19 mouse cellular contexts compared by ENCODE assay signal in genomic region chr14:40935054-40935453, GRCm38 (mm10). TPM values are rescaled to one million over a fixed set of nuclear protein-coding genes. Genes with fewer than 3 reads are reported as not detected.
A peak's percentile ranks its signal among the peaks of the same experiment; 100 is the strongest.
DNase-seq lines count a peak whose midpoint lies in the region; ATAC-seq and TF ChIP-seq lines count a peak whose summit lies in the region.
"Had no signal": no experiment of that assay in that cellular context is flagged by ENCODE, and none has a peak within 500 bp of the region (broad histone marks: within the 10 kb centered on the region; RNA-seq: fewer than 3 reads in every experiment).

No protein-coding gene starts in this region.

- 43% methylated on average over 2 of the region's 2 CpGs for WGBS in heart, embryonic 16.5 days
- WGBS in heart, embryonic 11.5 days (ENCODE audit: insufficient replicate concordance) = 62% methylated on average over 2 of the region's 2 CpGs
- WGBS in midbrain, embryonic 12.5 days = 86% methylated on average over 2 of the region's 2 CpGs
- 89% methylated on average over 2 of the region's 2 CpGs for WGBS in midbrain, embryonic 11.5 days
- WGBS in macrophage (ENCODE audit: missing documents) = 25% methylated on average over 2 of the region's 2 CpGs
- WGBS in intestine, embryonic 15.5 days = 73% methylated on average over 2 of the region's 2 CpGs
- WGBS in hindbrain, postnatal 0 days = 84% methylated on average over 2 of the region's 2 CpGs

- H3K9me3 ChIP-seq in heart, embryonic 16.5 days (replicated peaks; ENCODE audit: control insufficient read depth, low read length) = no peaks in the 10 kb centered on the region
- H3K9me3 ChIP-seq in heart, embryonic 11.5 days (replicated peaks; ENCODE audit: control insufficient read depth, low read length) = no peaks in the 10 kb centered on the region
- no peaks in the 10 kb centered on the region for H3K9me3 ChIP-seq in midbrain, embryonic 12.5 days
- H3K9me3 ChIP-seq in midbrain, embryonic 11.5 days (ENCODE audit: control insufficient read depth, low read length) = no peaks in the 10 kb centered on the region
- no peaks in the 10 kb centered on the region for H3K9me3 ChIP-seq in intestine, embryonic 15.5 days
- no peaks in the 10 kb centered on the region for H3K9me3 ChIP-seq in hindbrain, postnatal 0 days (ENCODE audit: low read length)
- H3K9me3 ChIP-seq: embryonic facial prominence, embryonic 15.5 days; hindbrain, embryonic 12.5 days; limb, embryonic 13.5 days had no signal

- peaks cover 93% of the 10 kb centered on the region for H3K79me2 ChIP-seq in macrophage (ENCODE audit: inconsistent target)

- peaks cover 31% of the 10 kb centered on the region for H3K4me1 ChIP-seq in heart, embryonic 16.5 days (ENCODE audit: control insufficient read depth, insufficient read depth, low read length)
- H3K4me1 ChIP-seq in heart, embryonic 11.5 days (ENCODE audit: control insufficient read depth, insufficient read depth, low read length) = peaks cover 26% of the 10 kb centered on the region
- H3K4me1 ChIP-seq in midbrain, embryonic 12.5 days = peaks cover 9% of the 10 kb centered on the region
- peaks cover 5% of the 10 kb centered on the region; the same call in 1 of the 2 replicates for H3K4me1 ChIP-seq in midbrain, embryonic 11.5 days (ENCODE audit: control insufficient read depth, insufficient read depth, low read length)
- peaks cover 27% of the 10 kb centered on the region for H3K4me1 ChIP-seq in intestine, embryonic 15.5 days (replicated peaks)
- H3K4me1 ChIP-seq in hindbrain, postnatal 0 days (ENCODE audit: insufficient read depth, low read length) = no peaks in the 10 kb centered on the region

- no peak for DNase-seq in midbrain, embryonic 11.5 days (ENCODE audit: low spot score, missing footprints)
- no peak for DNase-seq in hindbrain, postnatal 0 days (ENCODE audit: low spot score)
- DNase-seq: adrenal gland, postnatal 10 days; cerebellum, adult 2 months; kidney, adult 18-20 months; kidney, postnatal 14 days; layer of hippocampus, postnatal 36 days; lung, postnatal 10 days; thymus, postnatal 25 days had no signal

- no peaks in the 10 kb centered on the region for H3K36me3 ChIP-seq in heart, embryonic 16.5 days (ENCODE audit: control insufficient read depth, insufficient read depth)
- H3K36me3 ChIP-seq in heart, embryonic 11.5 days (ENCODE audit: control insufficient read depth, insufficient read depth, low read length) = no peaks in the 10 kb centered on the region
- H3K36me3 ChIP-seq in midbrain, embryonic 12.5 days = no peaks in the 10 kb centered on the region
- H3K36me3 ChIP-seq in midbrain, embryonic 11.5 days (ENCODE audit: control insufficient read depth, insufficient read depth, low read length) = no peaks in the 10 kb centered on the region
- no peaks in the 10 kb centered on the region for H3K36me3 ChIP-seq in macrophage (ENCODE audit: inconsistent target)
- H3K36me3 ChIP-seq in intestine, embryonic 15.5 days = no peaks in the 10 kb centered on the region
- no peaks in the 10 kb centered on the region for H3K36me3 ChIP-seq in hindbrain, postnatal 0 days (ENCODE audit: insufficient read depth, low read length)
- H3K36me3 ChIP-seq: embryonic facial prominence, embryonic 15.5 days; hindbrain, embryonic 12.5 days had no signal

- H3K27me3 ChIP-seq in heart, embryonic 16.5 days (ENCODE audit: control insufficient read depth, insufficient read depth, low read length) = no peaks in the 10 kb centered on the region
- H3K27me3 ChIP-seq in heart, embryonic 11.5 days (ENCODE audit: control insufficient read depth, insufficient read depth, low read length) = no peaks in the 10 kb centered on the region
- H3K27me3 ChIP-seq in midbrain, embryonic 12.5 days = no peaks in the 10 kb centered on the region
- H3K27me3 ChIP-seq in midbrain, embryonic 11.5 days (ENCODE audit: control insufficient read depth, insufficient read depth, low read length) = no peaks in the 10 kb centered on the region
- no peaks in the 10 kb centered on the region for H3K27me3 ChIP-seq in intestine, embryonic 15.5 days (replicated peaks)
- H3K27me3 ChIP-seq in hindbrain, postnatal 0 days (ENCODE audit: insufficient read depth, low read length) = no peaks in the 10 kb centered on the region
- H3K27me3 ChIP-seq: embryonic facial prominence, embryonic 15.5 days; hindbrain, embryonic 12.5 days; limb, embryonic 13.5 days had no signal

- H3K9ac ChIP-seq in heart, embryonic 16.5 days (ENCODE audit: low read length) = no peak overlapping the region
- H3K9ac ChIP-seq in heart, embryonic 11.5 days (ENCODE audit: low read depth, low read length) = no peak overlapping the region
- H3K9ac ChIP-seq in midbrain, embryonic 12.5 days (replicated peaks) = no peak overlapping the region
- H3K9ac ChIP-seq in midbrain, embryonic 11.5 days (ENCODE audit: low read length) = no peak overlapping the region
- no peak overlapping the region for H3K9ac ChIP-seq in intestine, embryonic 15.5 days
- no peak overlapping the region for H3K9ac ChIP-seq in hindbrain, postnatal 0 days (replicated peaks; ENCODE audit: low read length)
- H3K9ac ChIP-seq: embryonic facial prominence, embryonic 15.5 days; hindbrain, embryonic 12.5 days; limb, embryonic 13.5 days had no signal

- H3K27ac ChIP-seq in heart, embryonic 16.5 days (ENCODE audit: low read length) = 0 out of 2 replicates have a peak overlapping the region, but pooled peaks have one; percentile 21
- no peak overlapping the region for H3K27ac ChIP-seq in heart, embryonic 11.5 days (ENCODE audit: low read depth, low read length)
- H3K27ac ChIP-seq in midbrain, embryonic 12.5 days (replicated peaks) = no peak overlapping the region
- no peak overlapping the region for H3K27ac ChIP-seq in midbrain, embryonic 11.5 days (ENCODE audit: low read depth, low read length)
- peak overlapping the region; percentile 90 for H3K27ac ChIP-seq in macrophage
- no peak overlapping the region for H3K27ac ChIP-seq in intestine, embryonic 15.5 days
- no peak overlapping the region for H3K27ac ChIP-seq in hindbrain, postnatal 0 days
- H3K27ac ChIP-seq: embryonic facial prominence, embryonic 15.5 days; hindbrain, embryonic 12.5 days; limb, embryonic 13.5 days had no signal

- no peak for TF ChIP-seq CTCF in hindbrain, postnatal 0 days (IDR thresholded peaks at IDR 0.05; ENCODE audit: low read depth)

- ATAC-seq in heart, embryonic 16.5 days (replicated peaks; ENCODE audit: extremely low read depth, insufficient read depth, low FRiP score) = no peak
- no peak for ATAC-seq in heart, embryonic 11.5 days (replicated peaks; ENCODE audit: insufficient number of reproducible peaks, low FRiP score, low TSS enrichment)
- 0 out of 2 replicates have a peak, but pooled peaks have one; percentile 9 for ATAC-seq in midbrain, embryonic 12.5 days (ENCODE audit: low FRiP score, low read depth)
- ATAC-seq in midbrain, embryonic 11.5 days (ENCODE audit: low FRiP score) = no peak
- no peak for ATAC-seq in intestine, embryonic 15.5 days
- ATAC-seq in hindbrain, postnatal 0 days = no peak
- ATAC-seq: forebrain, embryonic 14.5 days had no signal

- H3K4me3 ChIP-seq in heart, embryonic 16.5 days (ENCODE audit: low read length) = no peak overlapping the region
- H3K4me3 ChIP-seq in heart, embryonic 11.5 days (ENCODE audit: low read depth, low read length) = no peak overlapping the region
- no peak overlapping the region for H3K4me3 ChIP-seq in midbrain, embryonic 12.5 days
- no peak overlapping the region for H3K4me3 ChIP-seq in midbrain, embryonic 11.5 days (ENCODE audit: low read depth, low read length)
- H3K4me3 ChIP-seq in macrophage (ENCODE audit: inconsistent target) = no peak overlapping the region
- H3K4me3 ChIP-seq in intestine, embryonic 15.5 days (replicated peaks) = no peak overlapping the region
- H3K4me3 ChIP-seq in hindbrain, postnatal 0 days (ENCODE audit: low read length) = no peak overlapping the region
- H3K4me3 ChIP-seq: embryonic facial prominence, embryonic 15.5 days; hindbrain, embryonic 12.5 days; limb, embryonic 13.5 days had no signal

- H3K4me2 ChIP-seq in heart, embryonic 16.5 days (ENCODE audit: low read depth, low read length) = no peak overlapping the region
- no peak overlapping the region for H3K4me2 ChIP-seq in heart, embryonic 11.5 days
- no peak overlapping the region for H3K4me2 ChIP-seq in midbrain, embryonic 12.5 days (replicated peaks)
- H3K4me2 ChIP-seq in midbrain, embryonic 11.5 days = no peak overlapping the region
- H3K4me2 ChIP-seq in intestine, embryonic 15.5 days (replicated peaks) = no peak overlapping the region
- H3K4me2 ChIP-seq in hindbrain, postnatal 0 days (ENCODE audit: low read depth, low read length) = no peak overlapping the region
- H3K4me2 ChIP-seq: embryonic facial prominence, embryonic 15.5 days; hindbrain, embryonic 12.5 days; limb, embryonic 13.5 days had no signal

RNA-seq across cellular contexts. Expression of gene Tspan14, which starts 31.6 kb away (rescaled TPM):
- 44.4 and 46.1 TPM in 2 replicates for polyA plus RNA-seq in heart, embryonic 16.5 days (2015; fragmentation: Nextera tagmentation; extraction: Ambion mirVana)
- polyA plus RNA-seq in heart, embryonic 11.5 days (2014; fragmentation: Nextera tagmentation; extraction: Ambion mirVana) = 43.5 and 54.0 TPM in 2 replicates
- polyA plus RNA-seq in midbrain, embryonic 12.5 days (2016; fragmentation: Nextera tagmentation; extraction: Ambion mirVana) = 87.3 and 88.5 TPM in 2 replicates
- polyA plus RNA-seq in midbrain, embryonic 11.5 days (2014; fragmentation: Nextera tagmentation; extraction: Ambion mirVana) = 99.5 and 101 TPM in 2 replicates
- total RNA-seq in macrophage (2018; cell fraction: chromatin; rRNA removed) = 10 to 100 TPM; 13.5 to 89.6 (median 60.6) TPM
- 10 to 100 TPM; 26.7 to 98.5 (median 51.9) TPM for total RNA-seq in macrophage (2018; cell fraction: cytosol; rRNA removed)
- total RNA-seq in macrophage (2018; cell fraction: nucleus; rRNA removed) = 100 to 1,000 TPM in 4 of 26 experiments, 10 to 100 TPM in 22; 29.7 to 119 (median 77.9) TPM
- 51.5 to 93.5 TPM (median 73.8 TPM) in 3 replicates for polyA plus RNA-seq in macrophage (2018)
- polyA plus RNA-seq in intestine, embryonic 15.5 days (2015; fragmentation: Nextera tagmentation; extraction: Ambion mirVana) = 56.8 and 61.0 TPM in 2 replicates
- 38.2 and 39.2 TPM in 2 replicates for total RNA-seq in hindbrain, postnatal 0 days (2014; rRNA removed)
- 30.4 and 35.2 TPM in 2 replicates for polyA plus RNA-seq in hindbrain, postnatal 0 days (2015; fragmentation: Nextera tagmentation; extraction: Ambion mirVana)

RNA-seq across cellular contexts. Expression of gene Sh2d4b, which starts 42.0 kb away (rescaled TPM):
- 2.5 and 4.3 TPM in 2 replicates for polyA plus RNA-seq in heart, embryonic 16.5 days (2015; fragmentation: Nextera tagmentation; extraction: Ambion mirVana)
- 0.56 and 0.89 TPM in 2 replicates for polyA plus RNA-seq in heart, embryonic 11.5 days (2014; fragmentation: Nextera tagmentation; extraction: Ambion mirVana)
- 0.60 and 0.85 TPM in 2 replicates for polyA plus RNA-seq in midbrain, embryonic 12.5 days (2016; fragmentation: Nextera tagmentation; extraction: Ambion mirVana)
- 0.76 and 0.78 TPM in 2 replicates for polyA plus RNA-seq in midbrain, embryonic 11.5 days (2014; fragmentation: Nextera tagmentation; extraction: Ambion mirVana)
- total RNA-seq in macrophage (2018; cell fraction: chromatin; rRNA removed) = 10 to 100 TPM in 3 of 26 experiments, 1 to 10 TPM in 22, not detected in 1; 1.6 to 15.1 (median 4.5) TPM
- total RNA-seq in macrophage (2018; cell fraction: cytosol; rRNA removed) = under 1 TPM in 25 of 26 experiments, not detected in 1; 0.15 to 0.71 (median 0.33) TPM
- 1 to 10 TPM in 21 of 26 experiments, under 1 TPM in 5; 0.36 to 6.4 (median 2.0) TPM for total RNA-seq in macrophage (2018; cell fraction: nucleus; rRNA removed)
- polyA plus RNA-seq in macrophage (2018) = 0.16 to 0.45 TPM (median 0.20 TPM) in 3 replicates
- polyA plus RNA-seq in intestine, embryonic 15.5 days (2015; fragmentation: Nextera tagmentation; extraction: Ambion mirVana) = 0.13 and 0.14 TPM in 2 replicates
- total RNA-seq in hindbrain, postnatal 0 days (2014; rRNA removed) = 1.8 and 2.6 TPM in 2 replicates
- 0.54 and 0.63 TPM in 2 replicates for polyA plus RNA-seq in hindbrain, postnatal 0 days (2015; fragmentation: Nextera tagmentation; extraction: Ambion mirVana)
- total RNA-seq: granulocyte monocyte progenitor cell, adult 5-6 weeks had no signal

Comparison
In these comparisons a context has a peak if more than half of its experiments do, and no peak if none do; other contexts are left out.
1. H3K27ac ChIP-seq: peak in heart, embryonic 16.5 days (single experiment) and macrophage (single experiment); none in heart, embryonic 11.5 days (single experiment), midbrain, embryonic 12.5 days (single experiment), midbrain, embryonic 11.5 days (single experiment), intestine, embryonic 15.5 days (single experiment) and hindbrain, postnatal 0 days (single experiment).